Mouse (Mus musculus): ENCODE measurements at regions not wholly inside any gene's neighbourhood (a gene's known extent, or its start where the extent isn't known, plus 50 kb on each side); places are given as distances from the start of the nearest gene placed in this dataset.

- TF ChIP-seq REST (IDR thresholded peaks at IDR 0.05; ENCODE audit: insufficient read depth, insufficient read length) = no peak
- TF ChIP-seq POLR2A (IDR thresholded peaks at IDR 0.05; ENCODE audit: insufficient read length, low read depth) = no peak
- no peak for TF ChIP-seq USF1 (IDR thresholded peaks at IDR 0.05; ENCODE audit: low read depth)
These were observed 1088.5 kb upstream of the Nr2f1 start for GRCm38 (mm10) chr13:79288022-79288421.

Measured in myocyte (in vitro differentiated cells).